Mouse (Mus musculus): Measurements from ENCODE around the gene Senp3. TPM values are rescaled to one million over a fixed set of nuclear protein-coding genes. Genes with fewer than 3 reads are reported as not detected.
A peak's percentile ranks its signal among the peaks of the same experiment; 100 is the strongest.

Gene Senp3
- total RNA-seq, 2 experiments from 2014 or later = 19.1 to 23.5 TPM

GRCm38 (mm10) chr11:69682209-69682839 lies 440 bp upstream of the Senp3 start:
- DNase-seq = no peak

DNA sequence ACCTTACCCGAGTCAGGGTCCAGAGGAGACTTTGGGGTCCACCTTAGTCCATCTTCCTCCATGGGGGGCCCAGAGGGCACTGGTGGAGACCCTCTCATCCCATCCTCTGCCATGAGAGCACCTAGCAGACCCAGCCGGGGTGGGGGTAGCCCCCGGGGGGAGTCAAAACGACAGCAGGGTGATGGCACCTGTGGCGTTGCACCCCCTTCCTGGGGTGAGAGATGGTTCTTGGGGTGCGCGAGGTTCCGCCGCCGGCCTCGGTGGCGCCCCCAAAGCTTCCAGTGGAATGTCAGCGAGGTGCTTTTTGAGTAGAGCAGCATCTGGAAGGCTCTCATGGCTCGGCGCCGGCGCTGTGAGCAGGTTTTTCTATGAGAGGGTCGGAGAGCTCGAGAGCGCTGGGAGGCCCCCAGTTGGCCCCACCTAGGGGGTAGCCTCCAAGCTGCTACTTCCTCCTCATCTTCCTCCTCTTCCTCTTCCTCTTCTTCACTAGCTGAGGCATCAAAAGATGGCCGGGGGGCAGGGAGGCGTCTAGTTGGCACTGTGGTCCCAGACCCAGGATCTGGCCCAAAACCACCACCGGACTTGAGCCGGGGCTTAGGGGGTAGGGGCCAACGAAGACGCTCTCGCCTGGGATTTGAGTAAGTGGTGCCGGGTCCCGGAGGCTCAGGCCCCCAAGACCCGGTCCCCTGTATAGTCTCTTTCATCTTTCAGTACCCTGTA lies 1.6 kb downstream of the Senp3 start:
- no peak for DNase-seq

- no peak for DNase-seq
These were observed 2.7 kb downstream of the Senp3 start for GRCm38 (mm10) chr11:69679144-69679543.

- peak; percentile 100 for DNase-seq
These were observed 9.6 kb downstream of the Senp3 start, which contains the start of gene Eif4a1 for GRCm38 (mm10) chr11:69672211-69672706. Gene Eif4a1, minus strand, starts transcription at chr11:69672423.

GRCm38 (mm10) chr11:69671726-69672124 lies 10.2 kb downstream of the Senp3 start:
- no peak for DNase-seq

DNA sequence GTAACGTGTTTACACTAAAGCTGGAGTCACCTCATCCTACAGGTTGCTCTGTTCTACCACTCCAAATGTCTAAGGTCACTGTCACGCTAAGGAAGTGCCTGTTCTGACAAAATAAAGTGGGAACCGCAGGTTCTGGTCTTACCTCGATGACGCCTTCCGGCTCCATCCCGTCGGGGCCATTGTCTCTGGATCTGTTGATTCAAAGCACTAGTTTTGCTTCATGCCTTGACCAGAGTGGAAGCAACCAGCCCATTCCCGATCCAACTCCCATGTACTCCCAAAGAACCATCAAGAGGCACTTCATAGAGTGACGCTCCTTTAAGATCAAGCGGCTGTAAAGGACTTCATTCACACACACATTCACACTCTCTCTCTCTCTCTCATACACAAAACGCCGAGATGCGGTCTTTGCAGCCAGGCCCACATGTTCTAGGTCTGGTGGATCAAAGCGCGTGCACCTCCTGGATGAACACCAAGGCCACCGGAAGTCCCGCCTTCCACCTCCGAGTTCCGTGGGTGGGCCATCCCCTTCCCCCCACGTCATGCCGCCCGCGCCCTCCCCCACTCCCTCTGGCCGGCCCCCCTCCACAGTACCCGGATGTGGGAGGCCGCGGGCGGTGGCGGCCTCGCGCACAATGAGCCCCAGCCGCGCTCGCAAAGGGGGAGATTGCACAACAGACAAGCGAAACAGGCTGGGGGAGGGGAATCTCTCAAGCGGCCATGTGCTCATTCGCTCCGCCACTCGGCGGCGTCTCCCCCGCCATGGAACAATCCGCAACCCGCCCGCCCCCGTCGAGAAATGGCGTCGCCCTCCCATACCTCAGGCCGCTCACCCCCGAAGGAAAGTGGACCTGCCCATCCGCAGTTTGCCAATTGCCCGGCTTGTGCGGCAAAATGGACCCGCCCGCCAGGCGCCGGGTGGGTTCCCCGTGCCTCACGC lies 10.8 kb downstream of the Senp3 start:
- DNase-seq = peak; percentile 94

DNA sequence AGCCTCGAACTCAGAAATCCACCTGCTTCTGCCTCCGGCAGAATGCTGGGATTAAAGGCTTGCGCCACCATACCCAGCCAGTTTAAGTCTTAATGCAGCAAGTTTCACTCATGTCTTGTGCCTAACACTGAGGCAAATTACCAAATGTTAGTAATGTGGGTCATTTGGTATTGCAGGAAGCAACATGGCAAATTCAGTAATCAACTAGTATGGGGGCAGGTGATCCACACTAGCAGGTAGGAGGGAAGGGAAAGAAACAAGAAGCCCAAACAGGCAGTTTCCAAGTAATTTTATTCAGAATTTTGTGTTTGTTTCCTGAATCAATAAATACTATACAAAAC lies 15.2 kb downstream of the Senp3 start:
- DNase-seq = no peak

DNA sequence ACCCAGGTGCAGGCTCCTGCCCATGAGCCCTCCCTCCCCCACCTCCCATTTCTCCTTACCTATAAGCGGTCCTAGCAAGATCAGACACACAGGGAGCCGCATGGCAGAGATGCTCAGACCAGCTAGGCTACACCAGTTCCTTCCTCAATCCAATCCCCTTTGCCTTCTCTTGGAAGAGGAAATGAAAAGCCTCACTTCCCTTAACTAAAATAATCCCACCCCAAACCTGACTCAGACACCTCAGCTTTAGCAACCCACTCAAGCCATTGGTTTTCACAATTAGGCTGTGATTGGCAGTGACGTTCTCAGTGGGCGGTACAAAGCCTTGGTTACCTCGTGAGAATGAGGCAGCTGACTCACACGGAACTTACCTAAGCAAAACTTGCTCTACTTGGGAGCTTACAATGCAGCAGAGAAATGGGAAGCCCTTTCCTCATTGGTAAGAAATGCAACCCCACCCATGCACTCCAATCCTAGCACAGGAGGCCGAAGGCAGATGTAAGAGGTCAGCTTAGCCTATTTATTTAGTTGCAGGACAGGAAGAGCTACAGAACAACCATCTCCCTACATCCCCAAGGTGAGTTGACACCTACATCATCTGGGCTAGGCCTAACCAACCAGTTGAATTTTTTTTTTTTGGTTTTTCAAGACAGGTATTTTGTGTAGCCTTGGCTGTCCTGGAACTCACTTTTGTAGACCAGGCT lies 15.8 kb downstream of the Senp3 start, which contains the start of gene Cd68:
Cd68 (minus strand) TSS at position 193 of the 704 bp plus-strand sequence.
- no peak for DNase-seq

GRCm38 (mm10) chr11:69665457-69665960 lies 16.4 kb downstream of the Senp3 start:
- no peak for DNase-seq

GRCm38 (mm10) chr11:69664841-69665240 lies 17.0 kb downstream of the Senp3 start:
- no peak for DNase-seq

GRCm38 (mm10) chr11:69663795-69664194 lies 18.1 kb downstream of the Senp3 start:
- peak; percentile 20 for DNase-seq

- no peak for DNase-seq
These were observed 18.8 kb downstream of the Senp3 start for GRCm38 (mm10) chr11:69662967-69663671.

- DNase-seq = peak; percentile 95
These were observed 19.5 kb downstream of the Senp3 start, which contains the start of gene Mpdu1 for GRCm38 (mm10) chr11:69662213-69662966. Gene Mpdu1, minus strand, starts transcription at chr11:69662642.

DNA sequence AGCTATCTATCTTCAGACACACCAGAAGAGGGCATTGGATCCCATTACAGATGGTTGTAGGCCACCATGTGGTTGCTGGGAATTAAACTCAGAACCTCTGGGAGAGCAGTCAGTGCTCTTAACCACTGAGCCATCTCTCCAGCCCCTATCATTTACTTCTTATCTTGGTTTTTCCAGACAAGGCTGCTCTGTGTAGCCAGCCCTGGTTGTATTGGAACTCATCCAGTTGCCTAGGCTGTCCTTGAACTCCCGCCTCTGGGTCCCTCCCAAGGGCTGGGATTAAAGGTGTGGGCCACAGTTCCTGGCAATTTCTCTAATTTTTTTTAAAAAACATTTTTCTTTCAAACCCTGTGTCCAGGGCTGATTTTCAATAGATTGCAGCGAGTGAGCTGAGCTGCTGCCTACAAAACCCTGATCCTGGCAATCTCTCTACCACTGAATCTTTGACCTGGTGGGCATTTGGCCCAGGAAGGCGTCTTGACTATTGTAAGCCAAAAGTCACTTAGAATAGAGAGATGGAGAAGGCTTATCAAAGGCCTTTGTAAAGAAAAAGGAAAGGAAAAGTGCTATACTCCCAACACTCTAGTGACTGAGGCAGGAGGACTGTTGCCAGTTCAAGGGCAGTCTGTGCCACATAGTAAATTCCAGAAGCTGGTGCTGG lies 20.5 kb downstream of the Senp3 start:
- no peak for DNase-seq

GRCm38 (mm10) chr11:69657462-69657881 lies 24.4 kb downstream of the Senp3 start:
- no peak for DNase-seq

DNA sequence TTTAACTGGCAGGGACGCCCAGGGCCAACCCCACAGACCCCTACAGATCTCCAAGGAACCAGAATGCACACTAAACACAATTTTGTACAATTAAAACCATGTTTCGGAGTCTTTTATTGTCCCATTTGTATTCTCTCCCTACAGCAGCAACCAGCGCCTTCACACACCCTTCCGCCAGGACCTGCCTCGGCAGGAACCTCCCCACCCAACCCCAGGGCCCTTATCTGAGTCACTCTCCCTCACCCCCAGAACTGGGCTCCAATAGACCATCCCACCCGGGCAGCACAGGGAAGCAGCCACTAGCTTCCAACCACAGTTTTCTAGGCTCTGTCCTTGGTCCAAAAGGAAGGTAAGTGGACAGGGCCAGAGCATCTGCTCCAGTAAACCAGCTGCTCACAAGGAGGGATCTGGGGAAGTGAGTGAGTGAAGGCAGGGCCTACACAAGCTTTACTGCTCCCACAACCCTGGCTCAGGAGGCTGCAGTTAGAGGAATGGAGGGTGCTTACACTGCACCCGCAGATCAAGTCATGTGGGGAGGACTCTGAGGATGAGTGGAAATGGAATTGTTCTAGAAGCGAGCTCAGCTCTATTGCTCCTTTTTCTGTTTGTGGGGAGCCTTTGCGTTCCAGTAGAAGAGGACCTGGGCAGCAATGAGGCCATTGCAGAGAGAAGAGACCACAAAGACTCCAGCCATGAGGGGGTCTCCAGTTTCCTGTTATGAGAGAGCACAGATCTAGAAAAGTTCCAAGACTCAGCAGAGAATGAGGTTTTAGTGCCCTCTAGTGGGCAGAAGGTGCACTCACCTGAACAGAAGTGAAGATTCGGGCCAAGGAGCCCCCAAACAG lies 25.0 kb downstream of the Senp3 start:
- DNase-seq = no peak

- no peak for DNase-seq
These were observed 25.8 kb downstream of the Senp3 start for GRCm38 (mm10) chr11:69656065-69656455.

DNA sequence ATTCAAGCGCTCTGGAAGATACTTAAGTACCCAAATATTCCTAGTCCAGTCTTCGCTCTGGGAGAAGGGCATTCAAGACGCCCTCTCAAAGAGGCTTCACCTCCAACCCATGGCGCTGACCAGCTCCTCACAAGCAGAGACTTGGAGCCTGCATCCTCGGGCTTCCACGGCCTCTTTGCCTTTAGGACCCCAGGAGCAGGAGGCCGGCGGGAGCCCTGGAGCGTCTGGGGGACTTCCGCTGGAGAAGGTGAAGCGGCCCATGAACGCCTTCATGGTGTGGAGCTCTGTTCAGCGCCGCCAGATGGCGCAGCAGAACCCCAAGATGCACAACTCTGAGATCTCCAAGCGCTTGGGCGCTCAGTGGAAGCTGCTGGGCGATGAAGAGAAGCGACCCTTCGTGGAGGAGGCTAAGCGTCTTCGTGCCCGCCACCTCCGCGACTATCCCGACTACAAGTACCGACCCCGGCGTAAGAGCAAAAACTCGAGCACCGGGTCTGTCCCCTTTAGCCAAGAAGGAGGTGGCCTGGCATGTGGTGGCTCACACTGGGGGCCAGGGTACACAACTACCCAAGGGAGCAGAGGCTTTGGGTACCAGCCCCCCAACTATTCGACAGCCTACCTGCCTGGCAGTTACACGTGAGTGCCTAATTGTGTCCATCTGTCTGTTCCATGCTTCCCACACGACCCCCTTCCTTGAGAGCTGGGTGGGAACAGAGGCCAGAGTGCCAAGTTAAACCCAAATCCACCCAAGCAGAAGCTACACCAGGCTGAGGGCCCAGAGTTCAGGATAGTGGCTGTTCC lies 26.4 kb downstream of the Senp3 start, which contains the start of gene Sox15:
Sox15 (plus strand) TSS at position 51 of the 801 bp plus-strand sequence.
- peak; percentile 50 for DNase-seq

All from gastrocnemius, postnatal 25 days (tissue).